Mouse (Mus musculus): ENCODE measurements around the gene R3hcc1l. TPM values are rescaled to one million over a fixed set of nuclear protein-coding genes. Genes with fewer than 3 reads are reported as not detected.

Gene R3hcc1l
- polyA plus RNA-seq, 1 experiment = 2.7 TPM

DNA sequence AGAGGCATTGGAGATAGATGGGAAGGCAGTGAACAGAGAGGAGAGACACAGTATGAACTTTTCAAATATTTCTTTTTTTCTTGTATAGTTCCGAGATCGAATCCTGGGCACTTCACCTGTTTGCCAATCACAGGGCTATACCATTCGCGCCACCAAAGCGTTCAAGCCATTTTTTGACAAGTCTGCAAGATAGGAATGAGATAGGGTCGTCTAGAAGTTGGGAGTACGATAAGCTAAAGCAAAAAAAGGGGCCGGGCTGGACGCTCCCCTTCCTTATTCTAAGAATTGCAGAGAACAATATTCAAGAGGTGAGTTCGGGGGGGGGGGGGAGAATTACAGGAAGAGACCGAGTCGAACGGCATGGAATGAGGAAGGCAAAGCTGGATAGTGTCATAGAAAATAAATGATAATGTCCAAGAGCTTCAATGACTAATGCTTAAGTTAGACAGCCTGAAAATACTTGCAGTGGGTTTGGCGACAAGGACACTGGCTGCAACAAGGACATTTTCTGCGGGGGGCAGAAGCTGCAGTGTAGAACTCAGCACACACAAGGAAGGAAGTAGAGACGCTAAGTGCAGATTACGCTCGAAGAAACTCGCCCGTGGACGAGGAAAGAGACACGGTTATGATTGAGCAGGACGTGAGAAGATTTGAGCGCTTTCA is 471 bp upstream of the R3hcc1l start:
- no peaks in the 10 kb centered on the region for H3K27me3 ChIP-seq (ENCODE audit: control insufficient read depth, insufficient read depth, low read length)
- H3K4me1 ChIP-seq (ENCODE audit: control insufficient read depth, insufficient read depth, insufficient read length, low read length) = peaks cover 11% of the 10 kb centered on the region
- H3K36me3 ChIP-seq (ENCODE audit: control insufficient read depth, insufficient read depth, low read length) = no peaks in the 10 kb centered on the region
- WGBS = 18% methylated on average over 24 of the region's 24 CpGs
- TF ChIP-seq POLR2A (IDR thresholded peaks at IDR 0.05; ENCODE audit: low read depth, low read length) (no peak), CTCF (IDR thresholded peaks at IDR 0.05; ENCODE audit: extremely low read depth, insufficient read length, insufficient replicate concordance, low read depth, low read length) (no peak)
- no peak overlapping the region for H3K27ac ChIP-seq (ENCODE audit: insufficient read depth, low read depth, low read length)
- peak overlapping the region; percentile 96 for H3K4me3 ChIP-seq (ENCODE audit: low read depth, low read length)

DNA sequence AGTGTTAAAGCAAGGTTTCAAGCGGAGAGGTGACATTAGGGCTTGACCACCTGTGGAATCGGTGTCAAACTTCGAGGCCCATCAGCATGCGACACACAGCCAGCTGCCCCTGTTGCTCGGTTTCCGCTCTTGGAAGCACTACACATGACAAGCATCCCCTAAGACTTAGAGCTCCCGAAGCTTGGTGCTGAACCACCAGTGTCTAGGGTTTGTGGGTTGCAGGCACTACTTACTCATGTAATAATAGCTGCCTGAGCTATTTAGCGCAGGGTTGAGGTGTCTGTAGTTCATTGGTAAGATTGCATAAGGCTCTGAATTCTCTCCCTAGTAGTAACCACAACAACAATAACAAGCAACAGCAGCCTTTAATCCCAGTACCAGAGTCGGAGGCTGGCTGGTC is 1.2 kb downstream of the R3hcc1l start:
- no peaks in the 10 kb centered on the region for H3K36me3 ChIP-seq (ENCODE audit: control insufficient read depth, insufficient read depth, low read length)
- no peaks in the 10 kb centered on the region for H3K27me3 ChIP-seq (ENCODE audit: control insufficient read depth, insufficient read depth, low read length)
- H3K4me1 ChIP-seq (ENCODE audit: control insufficient read depth, insufficient read depth, insufficient read length, low read length) = peaks cover 11% of the 10 kb centered on the region
- H3K27ac ChIP-seq (ENCODE audit: insufficient read depth, low read depth, low read length) = no peak overlapping the region
- TF ChIP-seq POLR2A (IDR thresholded peaks at IDR 0.05; ENCODE audit: low read depth, low read length) (no peak), CTCF (IDR thresholded peaks at IDR 0.05; ENCODE audit: extremely low read depth, insufficient read length, insufficient replicate concordance, low read depth, low read length) (no peak)
- 38% methylated on average over 9 of the region's 9 CpGs for WGBS
- H3K4me3 ChIP-seq (ENCODE audit: low read depth, low read length) = peak overlapping the region; percentile 47

DNA sequence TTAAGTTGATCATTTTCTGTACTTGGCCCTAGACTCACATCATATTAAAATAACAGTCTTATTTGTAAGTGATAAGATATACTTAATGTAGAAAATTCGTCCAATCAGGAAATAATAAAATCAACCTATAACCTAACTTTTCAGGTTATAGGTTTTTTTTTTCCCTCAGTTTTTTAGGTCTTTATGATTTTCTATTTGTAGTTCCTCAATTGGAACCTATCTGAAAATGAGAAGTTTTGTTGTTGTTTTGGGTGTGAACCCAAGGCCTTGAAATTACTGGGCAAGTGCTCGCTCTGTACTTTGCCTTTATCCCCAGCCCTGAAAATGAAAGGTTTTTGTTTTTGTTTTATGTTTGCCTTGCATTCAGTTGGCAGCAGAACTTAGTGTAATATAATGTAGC is 6.1 kb downstream of the R3hcc1l start:
- TF ChIP-seq CTCF (IDR thresholded peaks at IDR 0.05; ENCODE audit: extremely low read depth, insufficient read length, insufficient replicate concordance, low read depth, low read length) = no peak
- no peak for TF ChIP-seq POLR2A (IDR thresholded peaks at IDR 0.05; ENCODE audit: low read depth, low read length)
- Histone ChIP-seq H3K27me3 (ENCODE audit: control insufficient read depth, insufficient read depth, low read length) (no peaks in the 10 kb centered on the region), H3K27ac (ENCODE audit: insufficient read depth, low read depth, low read length) (no peak overlapping the region), H3K36me3 (ENCODE audit: control insufficient read depth, insufficient read depth, low read length) (no peaks in the 10 kb centered on the region), H3K4me1 (ENCODE audit: control insufficient read depth, insufficient read depth, insufficient read length, low read length) (peaks cover 3% of the 10 kb centered on the region), H3K4me3 (ENCODE audit: low read depth, low read length) (no peak overlapping the region)
- WGBS = 65% methylated on average over 2 of the region's 2 CpGs

- TF ChIP-seq CTCF (IDR thresholded peaks at IDR 0.05; ENCODE audit: extremely low read depth, insufficient read length, insufficient replicate concordance, low read depth, low read length) (no peak), POLR2A (IDR thresholded peaks at IDR 0.05; ENCODE audit: low read depth, low read length) (no peak)
- H3K27ac ChIP-seq (ENCODE audit: insufficient read depth, low read depth, low read length) = no peak overlapping the region
- no peak overlapping the region for H3K4me3 ChIP-seq (ENCODE audit: low read depth, low read length)
- H3K27me3 ChIP-seq (ENCODE audit: control insufficient read depth, insufficient read depth, low read length) = no peaks in the 10 kb centered on the region; the same call in 1 of the 2 replicates
- H3K36me3 ChIP-seq (ENCODE audit: control insufficient read depth, insufficient read depth, low read length) = no peaks in the 10 kb centered on the region; the same call in 1 of the 2 replicates
- H3K4me1 ChIP-seq (ENCODE audit: control insufficient read depth, insufficient read depth, insufficient read length, low read length) = peaks cover 8% of the 10 kb centered on the region
- WGBS = 32% methylated on average over 9 of the region's 9 CpGs
These were observed 11.5 kb downstream of the R3hcc1l start for GRCm38 (mm10) chr19:42529992-42530437.

DNA sequence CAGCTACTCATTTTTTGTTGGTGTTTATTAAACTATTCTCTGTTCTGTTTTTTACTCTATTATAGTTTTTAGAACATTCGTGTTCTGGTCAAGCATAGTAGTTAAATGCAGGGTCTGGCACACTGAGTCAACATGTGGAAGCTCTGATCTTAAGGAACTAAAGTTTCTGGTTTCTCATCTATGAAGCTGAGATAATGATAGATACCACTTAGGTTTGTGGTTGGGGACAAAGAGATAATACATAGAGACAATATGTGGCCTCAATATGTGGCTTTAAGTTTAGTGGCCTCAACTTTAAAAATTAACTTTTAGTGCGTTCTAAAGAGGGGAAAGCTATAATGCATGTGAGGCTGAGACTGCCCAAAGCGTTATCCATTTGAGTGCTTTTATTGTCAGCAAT is 15.9 kb downstream of the R3hcc1l start:
- Histone ChIP-seq H3K4me1 (ENCODE audit: control insufficient read depth, insufficient read depth, insufficient read length, low read length) (peaks cover 9% of the 10 kb centered on the region), H3K27me3 (ENCODE audit: control insufficient read depth, insufficient read depth, low read length) (no peaks in the 10 kb centered on the region; the same call in 1 of the 2 replicates), H3K4me3 (ENCODE audit: low read depth, low read length) (no peak overlapping the region), H3K36me3 (ENCODE audit: control insufficient read depth, insufficient read depth, low read length) (no peaks in the 10 kb centered on the region; the same call in 1 of the 2 replicates), H3K27ac (ENCODE audit: insufficient read depth, low read depth, low read length) (no peak overlapping the region)
- no peak for TF ChIP-seq POLR2A (IDR thresholded peaks at IDR 0.05; ENCODE audit: low read depth, low read length)
- TF ChIP-seq CTCF (IDR thresholded peaks at IDR 0.05; ENCODE audit: extremely low read depth, insufficient read length, insufficient replicate concordance, low read depth, low read length) = no peak
- 69% methylated on average over 3 of the region's 3 CpGs for WGBS

DNA sequence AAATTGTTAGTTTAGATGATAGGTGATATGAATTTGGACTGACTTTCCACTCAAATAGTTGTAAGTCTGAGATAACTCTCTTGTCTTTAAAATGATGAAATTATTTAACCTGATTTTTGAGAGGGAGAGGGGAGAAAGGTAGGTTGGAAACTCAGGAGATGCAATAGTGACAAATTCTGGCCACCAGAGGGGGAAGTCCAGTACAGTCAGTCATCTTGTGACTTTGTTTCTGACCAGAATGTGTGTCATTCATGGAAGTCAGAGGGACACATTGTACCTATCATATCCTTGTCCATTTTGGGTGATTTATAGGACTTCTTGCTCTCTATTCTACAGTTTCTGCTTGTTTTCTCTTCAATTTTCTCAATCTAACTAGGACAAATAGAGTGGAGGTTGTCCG is 19.0 kb downstream of the R3hcc1l start:
- no peaks in the 10 kb centered on the region for H3K27me3 ChIP-seq (ENCODE audit: control insufficient read depth, insufficient read depth, low read length)
- peaks cover 10% of the 10 kb centered on the region for H3K4me1 ChIP-seq (ENCODE audit: control insufficient read depth, insufficient read depth, insufficient read length, low read length)
- WGBS = 72% methylated on average over 1 of the region's 1 CpGs
- TF ChIP-seq CTCF (IDR thresholded peaks at IDR 0.05; ENCODE audit: extremely low read depth, insufficient read length, insufficient replicate concordance, low read depth, low read length) (no peak), POLR2A (IDR thresholded peaks at IDR 0.05; ENCODE audit: low read depth, low read length) (no peak)
- no peaks in the 10 kb centered on the region for H3K36me3 ChIP-seq (ENCODE audit: control insufficient read depth, insufficient read depth, low read length)
- H3K27ac ChIP-seq (ENCODE audit: insufficient read depth, low read depth, low read length) = no peak overlapping the region
- no peak overlapping the region for H3K4me3 ChIP-seq (ENCODE audit: low read depth, low read length)

GRCm38 (mm10) chr19:42538911-42539310 is 20.4 kb downstream of the R3hcc1l start:
- Histone ChIP-seq H3K27me3 (ENCODE audit: control insufficient read depth, insufficient read depth, low read length) (no peaks in the 10 kb centered on the region), H3K27ac (ENCODE audit: insufficient read depth, low read depth, low read length) (no peak overlapping the region), H3K36me3 (ENCODE audit: control insufficient read depth, insufficient read depth, low read length) (no peaks in the 10 kb centered on the region), H3K4me3 (ENCODE audit: low read depth, low read length) (no peak overlapping the region), H3K4me1 (ENCODE audit: control insufficient read depth, insufficient read depth, insufficient read length, low read length) (peaks cover 8% of the 10 kb centered on the region)
- WGBS = 72% methylated on average over 2 of the region's 2 CpGs
- TF ChIP-seq CTCF (IDR thresholded peaks at IDR 0.05; ENCODE audit: extremely low read depth, insufficient read length, insufficient replicate concordance, low read depth, low read length) = no peak
- no peak for TF ChIP-seq POLR2A (IDR thresholded peaks at IDR 0.05; ENCODE audit: low read depth, low read length)

Data from small intestine, adult 2 months (tissue).